Mouse (Mus musculus): ENCODE results near the gene Cdkn1a. TPM values are rescaled to one million over a fixed set of nuclear protein-coding genes. Genes with fewer than 3 reads are reported as not detected.
"Not testable (repeated sequence)": the region's sequence is repeated elsewhere in the genome, so short reads cannot be mapped to it uniquely, and the experiment has no call there.

The Cdkn1a gene
- polyA plus RNA-seq, 1 experiment from 2014 or later = 144 TPM

- no peaks in the 10 kb centered on the region for H3K27me3 ChIP-seq (ENCODE audit: control insufficient read depth, insufficient read depth, low read length)
- peak overlapping the region; percentile 83 for H3K27ac ChIP-seq (ENCODE audit: low read length)
- H3K9me3 ChIP-seq (replicated peaks; ENCODE audit: control insufficient read depth, low read length) = no peaks in the 10 kb centered on the region
- WGBS = under 1% methylated on average over 44 of the region's 44 CpGs
- peaks cover 17% of the 10 kb centered on the region; the same call in 1 of the 2 replicates for H3K4me1 ChIP-seq (ENCODE audit: control insufficient read depth, insufficient read depth, low read length)
- peak; percentile 77 for ATAC-seq (ENCODE audit: insufficient read depth, low FRiP score)
- peaks cover 10% of the 10 kb centered on the region for H3K36me3 ChIP-seq (ENCODE audit: control insufficient read depth, insufficient read depth, low read length)
- peak overlapping the region; percentile 72 for H3K4me2 ChIP-seq (ENCODE audit: low read depth, low read length)
- H3K4me3 ChIP-seq (replicated peaks; ENCODE audit: low read length) = peak overlapping the region; percentile 63
- H3K9ac ChIP-seq (ENCODE audit: low read length) = peak overlapping the region; percentile 80
These were observed 4.5 kb downstream of the Cdkn1a start for GRCm38 (mm10) chr17:29095201-29095733.

- Histone ChIP-seq H3K9me3 (replicated peaks; ENCODE audit: control insufficient read depth, low read length) (no peaks in the 10 kb centered on the region), H3K4me2 (ENCODE audit: low read depth, low read length) (peak overlapping the region; percentile 72; the same call in 1 of the 2 replicates), H3K4me3 (replicated peaks; ENCODE audit: low read length) (0 out of 2 replicates have a peak overlapping the region, but pooled peaks have one; percentile 63), H3K27me3 (ENCODE audit: control insufficient read depth, insufficient read depth, low read length) (no peaks in the 10 kb centered on the region), H3K27ac (ENCODE audit: low read length) (peak overlapping the region; percentile 70; the same call in 1 of the 2 replicates), H3K9ac (ENCODE audit: low read length) (peak overlapping the region; percentile 57; the same call in 1 of the 2 replicates), H3K36me3 (ENCODE audit: control insufficient read depth, insufficient read depth, low read length) (peaks cover 13% of the 10 kb centered on the region), H3K4me1 (ENCODE audit: control insufficient read depth, insufficient read depth, low read length) (peaks cover 17% of the 10 kb centered on the region; the same call in 1 of the 2 replicates)
- WGBS = 82% methylated on average over 6 of the region's 6 CpGs
- no peak for ATAC-seq (ENCODE audit: insufficient read depth, low FRiP score)
These were observed 5.5 kb downstream of the Cdkn1a start for GRCm38 (mm10) chr17:29096245-29096644.

DNA sequence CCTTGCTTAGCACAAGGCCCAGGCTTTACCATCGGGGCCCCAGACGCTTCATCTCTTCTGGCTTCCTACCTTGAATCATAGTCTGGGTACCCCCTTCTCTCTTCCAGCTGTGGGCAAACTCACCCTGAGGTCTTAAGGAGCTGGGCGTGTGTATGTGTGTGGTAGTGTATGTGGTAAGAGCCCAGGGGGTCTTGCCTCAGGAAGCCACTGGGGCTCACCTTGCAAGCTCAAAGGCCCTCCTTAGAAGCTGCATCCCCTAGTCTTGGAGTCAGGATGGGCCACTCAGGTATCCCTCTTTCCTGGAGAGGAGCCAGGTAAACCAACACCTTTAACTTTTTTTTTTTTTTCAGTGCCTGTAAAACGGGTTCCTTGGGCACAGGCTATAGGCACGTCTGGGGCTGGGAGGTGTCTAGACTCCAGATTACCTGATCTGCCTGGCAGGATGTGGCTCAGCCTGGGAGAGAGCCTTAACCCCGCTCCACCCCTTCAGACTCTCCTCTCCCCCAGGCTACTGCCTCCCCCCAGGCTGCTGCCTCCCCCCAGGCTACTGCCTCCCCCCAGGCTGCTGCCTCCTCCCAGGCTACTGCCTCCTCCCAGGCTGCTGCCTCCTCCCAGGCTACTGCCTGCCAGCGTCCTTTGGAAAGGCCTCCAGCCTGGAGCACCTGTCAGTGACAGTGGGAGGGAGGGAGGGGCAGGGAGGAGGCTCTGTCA, 6.2 kb downstream of the Cdkn1a start:
- Histone ChIP-seq H3K4me2 (ENCODE audit: low read depth, low read length) (peak overlapping the region; percentile 72), H3K36me3 (ENCODE audit: control insufficient read depth, insufficient read depth, low read length) (peaks cover 13% of the 10 kb centered on the region), H3K9me3 (replicated peaks; ENCODE audit: control insufficient read depth, low read length) (no peaks in the 10 kb centered on the region), H3K4me3 (replicated peaks; ENCODE audit: low read length) (no peak overlapping the region; the same call in 1 of the 2 replicates), H3K27me3 (ENCODE audit: control insufficient read depth, insufficient read depth, low read length) (no peaks in the 10 kb centered on the region), H3K27ac (ENCODE audit: low read length) (peak overlapping the region; percentile 70), H3K9ac (ENCODE audit: low read length) (peak overlapping the region; percentile 26; the same call in 1 of the 2 replicates), H3K4me1 (ENCODE audit: control insufficient read depth, insufficient read depth, low read length) (peaks cover 13% of the 10 kb centered on the region; the same call in 1 of the 2 replicates)
- WGBS = 61% methylated on average over 7 of the region's 7 CpGs
- ATAC-seq (ENCODE audit: insufficient read depth, low FRiP score) = peak; percentile 31; the same call in 1 of the 2 replicates

DNA sequence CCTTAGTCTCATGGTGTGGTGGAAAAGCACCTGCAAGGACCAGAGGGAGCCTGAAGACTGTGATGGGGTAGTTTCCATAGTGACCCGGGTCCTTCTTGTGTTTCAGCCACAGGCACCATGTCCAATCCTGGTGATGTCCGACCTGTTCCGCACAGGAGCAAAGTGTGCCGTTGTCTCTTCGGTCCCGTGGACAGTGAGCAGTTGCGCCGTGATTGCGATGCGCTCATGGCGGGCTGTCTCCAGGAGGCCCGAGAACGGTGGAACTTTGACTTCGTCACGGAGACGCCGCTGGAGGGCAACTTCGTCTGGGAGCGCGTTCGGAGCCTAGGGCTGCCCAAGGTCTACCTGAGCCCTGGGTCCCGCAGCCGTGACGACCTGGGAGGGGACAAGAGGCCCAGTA, 7.5 kb downstream of the Cdkn1a start:
- H3K4me3 ChIP-seq (replicated peaks; ENCODE audit: low read length) = no peak overlapping the region
- H3K4me2 ChIP-seq (ENCODE audit: low read depth, low read length) = no peak overlapping the region
- no peak for ATAC-seq (ENCODE audit: insufficient read depth, low FRiP score)
- H3K27me3 ChIP-seq (ENCODE audit: control insufficient read depth, insufficient read depth, low read length) = no peaks in the 10 kb centered on the region
- H3K4me1 ChIP-seq (ENCODE audit: control insufficient read depth, insufficient read depth, low read length) = peaks cover 11% of the 10 kb centered on the region; the same call in 1 of the 2 replicates
- no peak overlapping the region for H3K27ac ChIP-seq (ENCODE audit: low read length)
- no peak overlapping the region for H3K9ac ChIP-seq (ENCODE audit: low read length)
- 94% methylated on average over 24 of the region's 24 CpGs for whole genome bisulfite sequencing
- peaks cover 13% of the 10 kb centered on the region for H3K36me3 ChIP-seq (ENCODE audit: control insufficient read depth, insufficient read depth, low read length)
- no peaks in the 10 kb centered on the region for H3K9me3 ChIP-seq (replicated peaks; ENCODE audit: control insufficient read depth, low read length)

GRCm38 (mm10) chr17:29099076-29099475, 8.3 kb downstream of the Cdkn1a start:
- ATAC-seq (ENCODE audit: insufficient read depth, low FRiP score) = no peak
- no peak overlapping the region for H3K4me3 ChIP-seq (replicated peaks; ENCODE audit: low read length)
- no peak overlapping the region for H3K9ac ChIP-seq (ENCODE audit: low read length)
- WGBS = 79% methylated on average over 8 of the region's 8 CpGs
- H3K27ac ChIP-seq (ENCODE audit: low read length) = no peak overlapping the region
- H3K4me2 ChIP-seq (ENCODE audit: low read depth, low read length) = no peak overlapping the region
- H3K27me3 ChIP-seq (ENCODE audit: control insufficient read depth, insufficient read depth, low read length) = no peaks in the 10 kb centered on the region
- peaks cover 13% of the 10 kb centered on the region for H3K36me3 ChIP-seq (ENCODE audit: control insufficient read depth, insufficient read depth, low read length)
- no peaks in the 10 kb centered on the region for H3K9me3 ChIP-seq (replicated peaks; ENCODE audit: control insufficient read depth, low read length)
- H3K4me1 ChIP-seq (ENCODE audit: control insufficient read depth, insufficient read depth, low read length) = peaks cover 9% of the 10 kb centered on the region; the same call in 1 of the 2 replicates

DNA sequence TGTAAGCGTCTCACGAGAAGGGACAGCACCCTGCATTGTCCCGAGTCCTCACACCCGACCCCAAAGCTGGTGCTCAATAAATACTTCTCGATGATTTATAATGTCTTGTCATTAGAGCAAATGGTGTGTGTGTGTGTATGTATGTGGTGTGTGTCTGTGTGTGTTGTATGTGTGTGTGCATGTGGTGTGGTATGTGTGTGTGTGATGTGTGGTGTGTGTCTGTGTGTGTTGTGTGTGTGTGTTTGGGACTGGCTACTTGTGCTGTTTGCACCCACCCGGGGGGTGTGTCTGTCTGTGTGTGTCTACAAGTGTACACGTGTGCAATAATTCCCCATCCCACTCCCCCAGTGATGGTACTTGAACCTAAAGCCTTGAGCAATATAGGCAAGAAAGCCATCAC, 9.9 kb downstream of the Cdkn1a start:
- Histone ChIP-seq H3K4me1 (ENCODE audit: control insufficient read depth, insufficient read depth, low read length) (peaks cover 2% of the 10 kb centered on the region; the same call in 1 of the 2 replicates), H3K27me3 (ENCODE audit: control insufficient read depth, insufficient read depth, low read length) (no peaks in the 10 kb centered on the region), H3K9me3 (replicated peaks; ENCODE audit: control insufficient read depth, low read length) (no peaks in the 10 kb centered on the region), H3K4me2 (ENCODE audit: low read depth, low read length) (no peak overlapping the region), H3K27ac (ENCODE audit: low read length) (no peak overlapping the region), H3K36me3 (ENCODE audit: control insufficient read depth, insufficient read depth, low read length) (peaks cover 13% of the 10 kb centered on the region), H3K4me3 (replicated peaks; ENCODE audit: low read length) (no peak overlapping the region), H3K9ac (ENCODE audit: low read length) (no peak overlapping the region)
- 86% methylated on average over 7 of the region's 7 CpGs for WGBS
- no peak for ATAC-seq (ENCODE audit: insufficient read depth, low FRiP score)

DNA sequence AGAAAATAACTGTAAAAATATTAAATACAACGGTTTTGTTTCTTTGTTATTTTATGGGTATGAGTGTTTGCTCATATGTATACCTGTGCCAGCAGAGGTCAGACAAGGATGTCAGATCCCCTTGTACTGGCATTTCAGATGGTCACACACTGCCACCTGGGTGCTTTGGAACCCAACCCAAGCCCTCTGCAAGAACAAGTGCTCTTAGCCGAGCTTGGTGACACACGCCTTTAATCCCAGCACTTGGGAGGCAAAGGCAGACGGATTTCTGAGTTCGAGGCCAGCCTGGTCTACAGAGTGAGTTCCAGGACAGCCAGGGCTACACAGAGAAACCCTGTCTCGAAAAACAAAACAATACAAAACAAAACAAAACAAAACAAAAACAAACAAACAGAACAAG, 19.6 kb downstream of the Cdkn1a start:
- not testable (repeated sequence) for H3K27me3 ChIP-seq (ENCODE audit: control insufficient read depth, insufficient read depth, low read length)

GRCm38 (mm10) chr17:29111332-29111731, 20.6 kb downstream of the Cdkn1a start:
- no peaks in the 10 kb centered on the region for H3K4me1 ChIP-seq (ENCODE audit: control insufficient read depth, insufficient read depth, low read length)
- no peak for ATAC-seq (ENCODE audit: insufficient read depth, low FRiP score)

More for the DNA sequence above, 19.6 kb downstream of the Cdkn1a start:
- H3K4me1 ChIP-seq (ENCODE audit: control insufficient read depth, insufficient read depth, low read length); H3K4me3 ChIP-seq (replicated peaks; ENCODE audit: low read length); H3K36me3 ChIP-seq (ENCODE audit: control insufficient read depth, insufficient read depth, low read length); ATAC-seq (ENCODE audit: insufficient read depth, low FRiP score); H3K9ac ChIP-seq (ENCODE audit: low read length); H3K9me3 ChIP-seq (replicated peaks; ENCODE audit: control insufficient read depth, low read length); H3K4me2 ChIP-seq (ENCODE audit: low read depth, low read length); H3K27ac ChIP-seq (ENCODE audit: low read length): not testable (repeated sequence)
- 85% methylated on average over 6 of the region's 6 CpGs for WGBS

GRCm38 (mm10) chr17:29113591-29114352, 23.0 kb downstream of the Cdkn1a start, which contains the start of gene Rab44:
Rab44 (plus strand) TSS chr17:29114145.
- Histone ChIP-seq H3K36me3 (ENCODE audit: control insufficient read depth, insufficient read depth, low read length) (no peaks in the 10 kb centered on the region), H3K27ac (ENCODE audit: low read length) (no peak within 1 kb of the TSS), H3K9me3 (replicated peaks; ENCODE audit: control insufficient read depth, low read length) (no peaks in the 10 kb centered on the region), H3K4me1 (ENCODE audit: control insufficient read depth, insufficient read depth, low read length) (no peaks in the 10 kb centered on the region), H3K9ac (ENCODE audit: low read length) (no peak within 1 kb of the TSS), H3K27me3 (ENCODE audit: control insufficient read depth, insufficient read depth, low read length) (no peaks in the 10 kb centered on the region), H3K4me2 (ENCODE audit: low read depth, low read length) (no peak within 1 kb of the TSS), H3K4me3 (replicated peaks; ENCODE audit: low read length) (no peak within 1 kb of the TSS)
- 84% methylated on average over 13 of the region's 13 CpGs for WGBS
- ATAC-seq (ENCODE audit: insufficient read depth, low FRiP score) = no peak

More at GRCm38 (mm10) chr17:29111332-29111731, 20.6 kb downstream of the Cdkn1a start:
- Histone ChIP-seq H3K27ac (ENCODE audit: low read length) (no peak overlapping the region), H3K9me3 (replicated peaks; ENCODE audit: control insufficient read depth, low read length) (no peaks in the 10 kb centered on the region), H3K4me3 (replicated peaks; ENCODE audit: low read length) (no peak overlapping the region), H3K4me2 (ENCODE audit: low read depth, low read length) (no peak overlapping the region), H3K27me3 (ENCODE audit: control insufficient read depth, insufficient read depth, low read length) (no peaks in the 10 kb centered on the region), H3K36me3 (ENCODE audit: control insufficient read depth, insufficient read depth, low read length) (no peaks in the 10 kb centered on the region), H3K9ac (ENCODE audit: low read length) (no peak overlapping the region)
- 72% methylated on average over 5 of the region's 5 CpGs for WGBS

Data from stomach, embryonic 16.5 days (tissue).